Mouse (Mus musculus) stomach, postnatal 0 days (tissue): ENCODE measurements around the gene Rhbdl1. TPM values are rescaled to one million over a fixed set of nuclear protein-coding genes. Genes with fewer than 3 reads are reported as not detected.

Experiments
- ATAC-seq: fragments of 200-750 bp; cut with Nextera tagmentation; 2 replicates; pipeline ENCODE4 v1.8.0; 2017; ENCODE audit not compliant: low FRiP score, low TSS enrichment
- DNase-seq: peaks from one replicate; pipeline ENCODE4 v3.0.0-alpha.2; 2016; ENCODE audit warnings: low spot score
- H3K27ac ChIP-seq: fragments of 300-500 bp; sonication (generic); replicated peaks from 2 replicates; pipeline ENCODE4 v1.5.1; 2014; ENCODE audit warnings: mild to moderate bottlenecking, control low read depth
- H3K27me3 ChIP-seq: fragments of 300-500 bp; sonication (generic); 2 replicates; pipeline ENCODE4 v1.6.1; 2014; ENCODE audit warnings: low read length; ENCODE audit not compliant: control insufficient read depth, insufficient read depth
- H3K36me3 ChIP-seq: fragments of 300-500 bp; sonication (generic); 2 replicates; pipeline ENCODE4 v1.6.1; 2014; ENCODE audit warnings: low read length, mixed read lengths; ENCODE audit not compliant: control insufficient read depth, insufficient read depth
- H3K4me1 ChIP-seq: fragments of 300-500 bp; sonication (generic); replicated peaks from 2 replicates; pipeline ENCODE4 v1.6.1; 2014; ENCODE audit warnings: antibody characterized with exemption; ENCODE audit not compliant: control insufficient read depth, insufficient read depth
- H3K4me2 ChIP-seq: fragments of 300-500 bp; sonication (generic); replicated peaks from 2 replicates; pipeline ENCODE4 v1.6.1; 2014; ENCODE audit warnings: low read depth, mild to moderate bottlenecking, control low read depth, moderate library complexity
- H3K4me3 ChIP-seq: fragments of 300-500 bp; sonication (generic); 2 replicates; pipeline ENCODE4 v1.5.1; 2014; ENCODE audit warnings: low read depth, low read length, control low read depth
- H3K9ac ChIP-seq: fragments of 300-500 bp; sonication (generic); 2 replicates; pipeline ENCODE4 v1.6.1; 2014; ENCODE audit warnings: mild to moderate bottlenecking, low read length, control low read depth, mixed read lengths
- H3K9me3 ChIP-seq: fragments of 300-500 bp; sonication (generic); 2 replicates; pipeline ENCODE4 v1.6.1; 2016; ENCODE audit warnings: low read length; ENCODE audit not compliant: control insufficient read depth
- CTCF ChIP-seq: IDR thresholded peaks from 2 replicates; pipeline ENCODE4 v1.5.1; 2016; ENCODE audit warnings: antibody characterized with exemption, low read depth, mild to moderate bottlenecking, moderate library complexity
- EP300 ChIP-seq: optimal IDR thresholded peaks from 2 replicates; pipeline ENCODE3; 2016; ENCODE audit warnings: antibody characterized with exemption
- WGBS: fragments of 180-500 bp; shearing (Covaris S2); extraction: QIAGEN DNeasy Blood & Tissue Kit; methylation state at CpG from one replicate; pipeline ENCODE4 v1.1.7; 2014; 5-methylcytosine and 5-hydroxymethylcytosine counted together
- polyA plus RNA-seq: library from polyadenylated mRNA; unstranded; fragments of >200 nt; fragmentation: Nextera tagmentation; extraction: Ambion mirVana; gene quantifications from 2 replicates; pipeline ENCODE4 v1.2.1, GENCODE M21; 2015

Rhbdl1 gene
- polyA plus RNA-seq, 1 experiment from 2014 or later = 4.3 TPM

- ATAC-seq = no peak
- H3K4me3 ChIP-seq = peak overlapping the region; percentile 37
- H3K27ac ChIP-seq = peak overlapping the region; percentile 63
- no peaks in the 10 kb centered on the region for H3K9me3 ChIP-seq
- WGBS = 22% methylated on average over 20 of the region's 23 CpGs
- TF ChIP-seq EP300 = no peak
- TF ChIP-seq CTCF = no peak
- H3K9ac ChIP-seq = peak overlapping the region; percentile 60
- peaks cover 26% of the 10 kb centered on the region for H3K4me1 ChIP-seq
- peaks cover 28% of the 10 kb centered on the region for H3K36me3 ChIP-seq
- H3K27me3 ChIP-seq = no peaks in the 10 kb centered on the region
- H3K4me2 ChIP-seq = peak overlapping the region; percentile 75
- DNase-seq = peak; percentile 55
These were observed 559 bp downstream of the Rhbdl1 start for GRCm38 (mm10) chr17:25836397-25837075.

DNA sequence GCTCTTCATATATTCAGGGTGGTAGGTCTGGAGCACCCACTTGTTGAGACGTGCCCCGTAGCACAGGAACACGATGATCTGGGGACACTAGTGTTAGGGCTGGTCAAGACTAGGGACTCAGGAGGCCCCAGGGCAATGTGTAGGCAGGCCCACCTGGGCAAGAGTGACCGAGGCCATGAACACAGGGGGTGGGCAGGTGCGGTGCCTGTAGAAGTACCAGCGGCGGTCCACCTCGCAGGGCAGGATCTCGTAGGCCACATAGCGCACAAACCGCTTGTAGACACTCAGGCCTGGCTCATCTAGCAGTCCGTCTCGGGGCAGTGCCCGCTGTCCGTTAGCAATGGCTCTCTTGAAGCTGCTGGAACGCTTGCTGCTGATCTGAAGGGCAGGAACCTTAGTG, 1.3 kb downstream of the Rhbdl1 start:
- Histone ChIP-seq H3K9me3 (no peaks in the 10 kb centered on the region), H3K27me3 (no peaks in the 10 kb centered on the region), H3K4me2 (peak overlapping the region; percentile 75), H3K4me1 (peaks cover 27% of the 10 kb centered on the region), H3K9ac (peak overlapping the region; percentile 60; the same call in 1 of the 2 replicates), H3K27ac (no peak overlapping the region; the same call in 1 of the 2 replicates), H3K4me3 (no peak overlapping the region), H3K36me3 (peaks cover 23% of the 10 kb centered on the region)
- ATAC-seq (no peak), DNase-seq (no peak)
- 85% methylated on average over 16 of the region's 16 CpGs for WGBS
- no peak for TF ChIP-seq EP300

- no peaks in the 10 kb centered on the region for H3K9me3 ChIP-seq
- no peak for DNase-seq
- TF ChIP-seq CTCF (no peak), EP300 (no peak)
- ATAC-seq = no peak
- peaks cover 23% of the 10 kb centered on the region for H3K36me3 ChIP-seq
- H3K9ac ChIP-seq = no peak overlapping the region
- H3K4me2 ChIP-seq = peak overlapping the region; percentile 88; the same call in 1 of the 2 replicates
- H3K4me3 ChIP-seq = no peak overlapping the region
- H3K27me3 ChIP-seq = no peaks in the 10 kb centered on the region
- 80% methylated on average over 7 of the region's 7 CpGs for WGBS
- H3K27ac ChIP-seq = no peak overlapping the region
- H3K4me1 ChIP-seq = peaks cover 27% of the 10 kb centered on the region
These were observed 1.8 kb downstream of the Rhbdl1 start for GRCm38 (mm10) chr17:25835301-25835700.

DNA sequence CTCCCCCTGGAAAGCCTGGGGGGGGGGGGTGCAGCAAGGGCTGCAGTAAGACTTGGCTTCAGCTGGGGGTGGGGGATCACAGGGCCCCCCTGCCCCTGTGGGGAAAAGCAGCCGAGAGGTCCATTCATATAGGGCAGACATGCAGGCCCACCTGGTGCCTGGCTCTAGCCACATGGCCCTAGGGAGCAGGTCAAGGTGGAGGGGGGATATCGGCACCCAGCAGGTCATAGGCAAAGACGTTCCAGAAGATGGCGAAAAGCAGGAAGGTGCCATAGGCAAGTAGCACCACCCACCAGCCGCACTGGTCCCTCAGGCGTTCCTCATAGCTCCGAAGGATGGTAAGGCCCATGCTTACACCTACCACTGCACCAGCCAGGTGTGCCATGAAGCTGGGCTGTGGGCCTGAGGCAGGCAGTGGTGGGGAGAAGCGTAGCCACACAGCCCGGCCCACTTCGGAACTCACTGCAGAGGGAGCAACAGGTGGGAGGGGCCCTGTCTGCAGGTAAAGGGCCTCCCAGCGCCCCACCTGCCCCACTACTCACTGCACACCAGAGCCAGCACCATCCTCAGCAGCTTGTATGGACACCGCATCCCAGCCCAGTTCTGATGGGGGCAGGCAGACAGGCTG, 2.4 kb downstream of the Rhbdl1 start:
- H3K4me2 ChIP-seq = peak overlapping the region; percentile 88
- no peaks in the 10 kb centered on the region for H3K27me3 ChIP-seq
- no peak for DNase-seq
- TF ChIP-seq EP300 (no peak), CTCF (no peak)
- WGBS = 66% methylated on average over 12 of the region's 12 CpGs
- H3K9me3 ChIP-seq = no peaks in the 10 kb centered on the region
- H3K4me3 ChIP-seq = peak overlapping the region; percentile 78
- H3K27ac ChIP-seq = 0 out of 2 replicates have a peak overlapping the region, but pooled peaks have one; percentile 24
- H3K36me3 ChIP-seq = peaks cover 18% of the 10 kb centered on the region
- peak overlapping the region; percentile 80 for H3K9ac ChIP-seq
- ATAC-seq = no peak
- H3K4me1 ChIP-seq = peaks cover 28% of the 10 kb centered on the region

DNA sequence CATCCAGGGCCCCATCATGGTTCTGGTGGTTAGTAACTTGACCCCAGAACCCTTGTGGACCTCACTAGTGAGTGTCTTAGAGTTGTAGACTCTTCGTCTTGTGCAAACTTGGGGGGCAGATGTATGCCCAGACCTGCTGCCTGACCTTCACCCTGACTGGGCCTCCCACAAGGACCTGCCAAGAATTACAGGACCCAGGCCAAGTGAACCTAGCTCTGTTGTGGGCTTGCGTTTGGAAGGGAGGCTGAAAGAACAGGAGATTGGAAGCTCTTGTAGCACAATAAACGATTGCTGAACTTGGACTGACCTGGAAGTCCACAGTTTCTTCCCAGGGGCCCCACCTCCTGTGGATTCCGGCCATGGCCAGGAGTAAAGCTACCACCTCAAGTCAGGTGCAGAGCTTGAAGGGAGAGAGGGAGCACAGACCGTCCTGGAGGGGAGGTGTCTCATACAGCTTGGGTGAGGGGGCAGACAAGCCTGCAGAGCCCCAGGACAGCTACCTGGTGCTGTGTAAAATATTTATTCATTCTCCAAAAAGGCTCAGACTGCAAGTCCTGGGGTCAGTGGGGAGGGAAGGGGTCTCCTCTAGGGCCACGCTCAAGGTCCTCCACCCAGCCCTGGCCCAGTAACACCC, 3.0 kb downstream of the Rhbdl1 start:
- Histone ChIP-seq H3K4me1 (peaks cover 31% of the 10 kb centered on the region), H3K36me3 (peaks cover 13% of the 10 kb centered on the region), H3K9me3 (no peaks in the 10 kb centered on the region), H3K27me3 (no peaks in the 10 kb centered on the region), H3K9ac (peak overlapping the region; percentile 80), H3K27ac (peak overlapping the region; percentile 98), H3K4me2 (peak overlapping the region; percentile 88), H3K4me3 (peak overlapping the region; percentile 78)
- no peak for ATAC-seq
- TF ChIP-seq EP300 (no peak), CTCF (no peak)
- WGBS = 9% methylated on average over 6 of the region's 6 CpGs
- no peak for DNase-seq
